8 mouse cellular contexts compared by ENCODE assay signal in genomic region chr1:60179932-60180783, GRCm38 (mm10). TPM values are rescaled to one million over a fixed set of nuclear protein-coding genes. Genes with fewer than 3 reads are reported as not detected.
DNase-seq lines count a peak whose midpoint lies in the region; ATAC-seq lines count a peak whose summit lies in the region.

Gene Nbeal1, plus strand, starts transcription at chr1:60180599.

- DNase-seq in MEL-GATA-1-ER (ENCODE audit: extremely low read depth, low read depth), result peak; percentile 95
- peak; percentile 99 for DNase-seq in cerebellum, adult 8-10 months
- DNase-seq in forelimb bud, embryonic 11.5 days (ENCODE audit: low read depth, low spot score), result peak; percentile 99
- DNase-seq in layer of hippocampus, adult 9-10 months (ENCODE audit: low spot score), result peak; percentile 88
- DNase-seq in ovary, postnatal 10 days (ENCODE audit: low spot score), result peak; percentile 94
- DNase-seq in thymus, postnatal 10 days (ENCODE audit: low spot score in 2 of 2), result peak; percentile 89 to 91

- peak within 1 kb of the TSS; percentile 81 for H3K9ac ChIP-seq in lung, embryonic 16.5 days (ENCODE audit: low read length)

- peak within 1 kb of the TSS; percentile 98 for H3K27ac ChIP-seq in lung, embryonic 16.5 days (ENCODE audit: low read length)

- H3K4me1 ChIP-seq in lung, embryonic 16.5 days (replicated peaks; ENCODE audit: control insufficient read depth, insufficient read depth, low read length), result peaks cover 9% of the 10 kb centered on the region

- no peaks in the 10 kb centered on the region for H3K27me3 ChIP-seq in lung, embryonic 16.5 days (ENCODE audit: control insufficient read depth, insufficient read depth, low read depth, low read length)

- peak within 1 kb of the TSS; percentile 61 for H3K4me2 ChIP-seq in lung, embryonic 16.5 days (ENCODE audit: low read depth, low read length)

- H3K9me3 ChIP-seq in lung, embryonic 16.5 days (ENCODE audit: control insufficient read depth, low read length), result no peaks in the 10 kb centered on the region

- no peaks in the 10 kb centered on the region for H3K36me3 ChIP-seq in lung, embryonic 16.5 days (ENCODE audit: control insufficient read depth, insufficient read depth, low read length)

- peak within 1 kb of the TSS; percentile 84 for H3K4me3 ChIP-seq in lung, embryonic 16.5 days (ENCODE audit: low read length)

- peak; percentile 96 to 97 for ATAC-seq in hematopoietic stem cell, adult 5-6 weeks (replicated peaks in 1 of 2; ENCODE audit: insufficient read depth in 1 of 2, low FRiP score in 2 of 2, low TSS enrichment in 1 of 2, low read depth in 1 of 2, poor library complexity in 2 of 2, severe bottlenecking in 2 of 2)
- ATAC-seq in lung, embryonic 16.5 days (ENCODE audit: low read depth), result peak; percentile 99

- under 1% methylated on average over 73 of the region's 74 CpGs for WGBS in lung, embryonic 16.5 days

RNA-seq across cellular contexts. Expression of gene Nbeal1, which starts in this region (rescaled TPM):
- 15.0 and 18.3 TPM in 2 replicates for total RNA-seq in hematopoietic stem cell, adult 5-6 weeks (2017)
- polyA plus RNA-seq in lung, embryonic 16.5 days (2015; fragmentation: Nextera tagmentation; extraction: Ambion mirVana), result 9.2 and 10.2 TPM in 2 replicates

Comparison
In these comparisons a context has a peak if more than half of its experiments do, and no peak if none do; other contexts are left out.
1. Peak in every context shown above with its lines: DNase-seq, ATAC-seq, H3K4me3 ChIP-seq and H3K27ac ChIP-seq.